Mouse (Mus musculus): ENCODE measurements around the gene Ipo11.
"Not testable (repeated sequence)": the region's sequence is repeated elsewhere in the genome, so short reads cannot be mapped to it uniquely, and the experiment has no call there.

Ipo11 gene

DNA sequence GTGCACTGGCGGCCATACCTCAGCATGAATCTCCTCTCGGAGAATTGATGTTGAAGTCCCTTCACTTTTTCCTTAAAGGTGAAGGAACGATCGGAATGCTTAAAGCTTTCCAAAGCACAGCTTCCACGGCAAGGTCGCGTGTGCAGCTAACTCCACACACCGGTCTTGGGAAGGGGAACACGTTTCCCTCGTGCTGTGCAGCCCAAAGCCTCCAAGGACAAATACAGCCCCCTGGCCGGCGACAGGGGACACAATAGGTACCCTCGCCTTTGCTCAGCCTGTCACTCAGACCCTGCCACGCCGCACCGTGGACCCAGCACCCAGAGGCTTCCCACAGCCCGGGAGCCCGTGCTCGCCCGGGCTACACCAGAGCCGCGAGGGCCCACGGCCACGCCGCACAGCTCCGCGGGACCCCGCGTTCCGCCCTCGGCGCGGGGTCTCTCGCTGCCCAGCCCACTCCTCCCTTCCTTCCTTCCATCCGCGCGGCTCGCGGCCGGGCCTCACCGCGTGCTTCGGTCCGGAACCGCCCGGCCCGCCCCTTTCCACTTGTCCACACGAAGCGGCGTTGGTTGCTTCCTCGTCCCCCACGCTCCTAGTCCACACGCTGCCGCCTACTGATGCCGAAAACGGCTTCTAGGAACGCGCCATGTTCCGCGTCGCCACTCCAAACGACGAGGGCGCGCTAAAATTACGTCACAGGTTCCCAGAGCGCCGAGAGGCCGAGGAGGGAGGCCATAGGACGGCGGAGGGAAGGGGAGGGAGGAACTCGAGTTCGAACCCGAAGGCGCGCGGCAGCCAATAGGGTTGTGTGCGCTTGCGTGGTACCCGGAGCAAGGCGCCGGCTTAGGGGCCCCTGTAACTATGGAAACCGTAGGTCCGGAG lies at the start of gene Ipo11:
Gene Ipo11, minus strand, starts transcription at position 703 of the 882 bp plus-strand sequence.
- peak; percentile 68 to 79 for DNase-seq (ENCODE audit: low read depth in 1 of 2, low spot score in 2 of 2)

DNA sequence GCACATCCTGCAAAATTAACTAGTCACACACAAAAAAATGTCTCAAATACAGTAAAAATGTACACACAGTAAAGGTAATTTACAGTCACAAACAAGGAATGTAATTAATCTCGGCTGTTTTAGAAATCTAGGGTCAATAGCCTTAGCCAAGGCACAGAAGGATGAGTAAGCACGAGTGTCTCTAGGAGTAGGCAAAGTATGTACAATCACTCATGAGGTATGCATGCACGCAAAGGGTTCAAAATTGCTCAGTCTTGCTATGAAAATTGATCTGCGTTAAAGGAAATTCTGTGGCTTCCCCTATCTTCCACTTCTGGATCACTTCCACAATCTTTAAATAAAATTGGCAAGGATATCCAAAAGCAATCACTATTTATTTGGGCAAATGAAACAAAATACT lies 24.7 kb upstream of the Ipo11 start:
- DNase-seq (ENCODE audit: low read depth in 1 of 2, low spot score in 2 of 2) = no peak

DNA sequence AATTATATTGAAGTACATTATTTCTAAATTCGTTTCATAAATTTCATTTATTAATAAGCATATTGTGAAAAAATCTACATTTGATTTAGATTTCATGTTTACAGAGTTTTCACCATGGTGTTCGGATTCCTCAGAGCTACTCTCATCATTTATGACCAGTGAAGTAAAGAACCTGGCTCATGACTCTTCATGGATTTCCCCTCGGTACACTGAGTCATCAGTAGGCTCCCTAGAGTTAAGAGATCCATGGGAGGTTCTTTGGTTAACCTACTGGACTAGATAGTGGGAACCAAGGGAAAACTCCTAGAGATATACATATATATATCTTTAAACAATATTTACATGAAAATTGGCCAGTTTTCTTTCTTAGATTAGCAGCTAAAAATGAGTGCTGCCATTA lies 23.8 kb upstream of the Ipo11 start:
- DNase-seq (ENCODE audit: low read depth in 1 of 2, low spot score in 2 of 2) = no peak

DNA sequence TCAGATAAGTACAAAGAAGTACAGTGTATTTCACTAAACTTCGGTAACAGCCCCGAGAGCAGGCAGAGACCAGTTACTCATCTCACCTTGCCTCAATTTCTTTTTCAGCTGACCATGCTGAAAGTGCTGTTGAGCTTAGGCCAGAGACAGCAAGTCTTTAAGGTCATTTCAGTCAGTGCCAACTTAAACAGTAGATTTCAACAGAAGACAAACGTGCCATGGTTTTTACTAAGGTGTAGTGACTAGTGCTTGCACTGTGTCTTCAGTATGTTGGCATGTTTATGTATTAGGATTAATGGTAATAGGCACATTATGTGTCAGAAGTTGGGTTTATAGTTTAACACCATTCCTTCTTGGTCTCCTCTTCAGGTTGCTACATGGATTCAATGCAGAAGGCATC lies 21.5 kb upstream of the Ipo11 start:
- DNase-seq (ENCODE audit: low read depth in 1 of 2, low spot score in 2 of 2) = no peak

DNA sequence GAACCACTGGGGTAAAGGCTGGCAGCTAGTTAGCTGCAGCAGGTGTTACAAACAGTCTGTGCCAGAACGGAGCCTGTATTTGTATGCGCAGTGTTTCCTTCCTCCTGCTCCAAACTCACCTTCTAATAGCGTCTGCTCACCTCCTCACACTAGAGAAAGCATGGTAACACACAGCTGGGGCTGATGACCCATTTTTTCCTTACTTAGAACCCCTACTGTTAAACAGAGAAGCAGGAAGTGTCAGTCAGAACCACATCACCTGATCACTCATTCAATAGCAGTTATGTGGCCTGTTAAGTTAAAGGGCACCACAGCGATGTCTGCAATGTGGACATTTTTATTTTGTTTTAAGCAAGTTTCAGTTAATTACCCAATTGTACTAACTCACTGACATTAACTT lies 20.8 kb upstream of the Ipo11 start:
- DNase-seq (ENCODE audit: low read depth in 1 of 2, low spot score in 2 of 2) = no peak

DNA sequence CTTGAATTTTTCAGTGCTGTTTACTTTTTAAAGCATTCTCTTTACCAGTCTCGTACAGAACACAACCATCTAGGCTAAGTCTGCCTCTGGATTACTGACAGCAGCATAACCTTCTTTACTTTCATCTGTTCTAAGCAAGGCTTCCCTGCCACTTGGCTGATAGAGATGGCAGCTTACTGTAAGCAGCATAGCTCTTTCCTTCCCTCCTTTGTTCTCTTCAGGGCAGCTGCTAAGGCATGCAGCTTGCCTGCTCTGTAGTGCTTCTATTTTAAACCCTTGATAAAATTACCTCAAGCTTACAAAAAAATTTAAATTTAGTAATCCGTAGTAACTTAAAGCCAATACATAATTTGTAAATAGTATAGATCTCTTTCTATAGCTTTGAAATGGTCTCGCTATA lies 18.1 kb upstream of the Ipo11 start:
- DNase-seq (ENCODE audit: low read depth in 1 of 2, low spot score in 2 of 2) = no peak

DNA sequence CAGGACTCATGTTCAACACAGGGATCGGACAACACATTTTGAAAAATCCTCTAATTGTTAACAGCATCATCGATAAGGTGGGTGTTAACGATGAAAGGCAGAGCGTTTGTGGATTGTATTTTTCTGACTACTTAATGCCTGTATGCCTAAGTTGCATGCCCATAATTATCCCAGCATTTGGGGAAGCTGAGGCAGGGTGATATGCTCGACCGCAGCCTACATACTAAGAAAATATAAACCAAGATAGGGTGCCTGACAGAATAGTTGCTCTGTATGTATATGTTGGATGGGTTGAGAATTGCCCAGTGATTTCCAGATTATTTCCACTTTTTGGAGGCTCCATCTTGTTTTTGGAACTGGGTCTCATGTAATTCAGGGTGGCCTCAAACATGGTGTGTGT lies 10.8 kb upstream of the Ipo11 start:
- no peak for DNase-seq (ENCODE audit: low read depth in 1 of 2, low spot score in 2 of 2)

DNA sequence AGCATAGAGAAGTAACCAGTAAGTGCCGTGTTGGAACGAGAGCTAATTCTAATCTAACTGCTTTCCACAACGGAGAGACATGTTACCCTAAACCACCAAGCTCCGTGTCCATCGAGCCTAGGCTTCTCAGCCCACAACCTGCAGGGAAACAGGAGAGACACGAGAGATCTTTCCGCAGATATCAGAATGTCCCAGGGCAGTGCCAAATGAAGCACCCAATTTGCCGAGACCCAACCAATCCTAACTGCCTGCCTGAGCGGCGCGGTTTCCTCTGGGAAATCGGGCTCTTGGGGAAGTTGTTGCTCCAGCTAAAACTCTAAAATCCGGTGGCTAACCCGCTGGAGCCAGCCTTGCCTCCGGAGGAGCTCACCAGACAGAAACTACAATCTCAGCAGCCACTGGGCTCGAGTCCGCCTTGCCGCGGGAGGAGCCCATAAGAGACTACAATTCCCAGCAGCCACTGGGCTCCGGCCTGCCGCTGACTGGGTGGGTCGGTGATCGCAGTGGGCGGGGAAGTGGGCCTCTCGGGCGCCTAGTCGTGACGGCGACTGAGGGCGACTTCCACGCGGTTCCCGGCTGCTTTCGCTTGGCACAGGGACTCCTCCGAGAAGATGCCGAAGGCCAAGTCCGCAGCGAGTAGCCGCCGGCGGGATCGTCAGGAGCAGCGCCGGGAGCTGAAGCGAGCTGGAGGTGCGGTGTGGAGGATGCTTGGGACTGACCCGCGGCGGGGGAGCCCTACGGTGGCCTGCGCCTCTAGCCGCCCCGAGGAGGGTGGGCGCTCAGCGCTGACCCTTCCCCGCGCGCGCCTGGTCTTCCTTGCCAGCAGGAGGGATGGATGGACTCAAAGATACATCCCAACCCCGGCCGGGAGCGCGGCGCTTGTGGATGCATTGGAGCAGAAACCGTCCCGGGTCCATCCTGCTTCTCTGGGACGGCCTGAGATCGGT lies 10.1 kb upstream of the Ipo11 start, which contains the start of gene Dimt1:
Gene Dimt1, plus strand, starts transcription at position 534 of the 947 bp plus-strand sequence.
- DNase-seq (ENCODE audit: low read depth in 1 of 2, low spot score in 2 of 2) = peak; percentile 89 to 90

DNA sequence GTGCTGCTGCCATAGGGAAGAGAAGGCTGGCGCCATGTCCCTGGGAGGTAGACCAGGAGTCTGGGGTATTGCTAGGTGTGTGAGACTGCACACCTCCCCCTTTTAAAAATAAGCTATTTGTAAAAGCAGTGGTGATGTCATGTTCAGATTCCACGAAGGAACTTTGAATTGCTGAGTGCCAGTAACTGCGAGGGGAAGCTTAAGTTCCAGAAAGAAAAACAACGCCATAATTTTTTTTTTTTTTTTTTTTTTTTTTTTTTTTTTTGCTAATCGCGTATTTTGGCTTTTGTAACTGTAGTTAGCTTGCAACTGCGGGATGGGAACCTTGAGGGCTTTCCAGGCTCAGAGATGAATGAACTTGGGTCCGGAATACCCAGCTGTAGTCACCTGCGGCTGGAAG lies 8.8 kb upstream of the Ipo11 start:
- DNase-seq (ENCODE audit: low read depth in 1 of 2, low spot score in 2 of 2) = no peak

DNA sequence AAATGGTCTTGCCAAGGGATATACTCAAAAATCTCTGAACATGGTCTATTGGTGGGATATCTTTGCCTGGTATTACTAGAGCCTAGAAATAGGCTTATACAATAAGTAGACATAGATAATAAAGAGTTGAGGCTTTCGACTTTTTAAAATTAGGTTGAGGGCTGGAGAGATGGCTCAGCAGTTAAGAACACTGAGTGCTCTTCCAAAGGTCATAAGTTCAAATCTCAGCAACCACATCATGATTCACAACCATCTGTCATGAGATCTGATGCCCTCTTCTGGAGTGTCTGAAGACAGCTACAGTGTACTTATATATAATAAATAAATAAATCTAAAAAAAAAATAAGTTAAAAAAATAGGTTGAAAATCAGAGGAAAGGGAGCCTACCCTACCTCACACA lies 6.0 kb upstream of the Ipo11 start:
- DNase-seq (ENCODE audit: low read depth in 1 of 2, low spot score in 2 of 2) = no peak

DNA sequence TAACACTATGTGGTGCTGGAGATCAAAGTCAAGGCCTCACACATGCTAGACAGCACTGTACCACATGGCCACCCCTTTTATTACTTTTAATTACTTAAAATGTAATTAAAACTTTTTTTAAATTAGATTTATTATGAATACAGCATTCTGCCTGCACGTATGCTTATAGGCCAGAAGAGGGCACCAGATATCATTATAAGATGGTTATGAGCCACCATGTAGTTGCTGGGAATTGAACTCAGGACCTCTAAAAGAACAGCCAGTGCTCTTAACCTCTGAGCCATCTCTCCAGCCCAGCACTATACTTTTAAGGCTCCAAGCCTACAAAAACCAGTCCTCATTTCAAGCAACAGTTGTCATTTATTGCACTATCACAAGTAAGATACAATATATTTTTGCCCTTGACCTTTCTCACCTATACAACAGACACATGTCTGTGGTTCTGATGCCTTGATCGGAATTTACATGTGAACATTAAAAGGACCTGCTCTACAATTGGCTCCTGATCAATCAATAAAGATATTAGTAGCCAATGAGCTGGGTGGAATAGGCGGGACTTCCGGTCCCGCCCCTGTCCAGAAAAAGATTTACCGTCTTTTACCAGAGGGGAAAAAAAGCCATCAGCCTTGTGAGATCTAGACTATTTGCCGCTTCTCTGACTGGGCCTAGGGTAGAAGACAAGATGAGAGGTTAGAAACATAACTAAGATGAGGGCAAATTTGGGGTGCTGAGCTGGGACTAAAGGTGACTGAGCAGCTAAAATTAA lies 4.6 kb upstream of the Ipo11 start:
- DNase-seq (ENCODE audit: low read depth in 1 of 2, low spot score in 2 of 2) = no peak

DNA sequence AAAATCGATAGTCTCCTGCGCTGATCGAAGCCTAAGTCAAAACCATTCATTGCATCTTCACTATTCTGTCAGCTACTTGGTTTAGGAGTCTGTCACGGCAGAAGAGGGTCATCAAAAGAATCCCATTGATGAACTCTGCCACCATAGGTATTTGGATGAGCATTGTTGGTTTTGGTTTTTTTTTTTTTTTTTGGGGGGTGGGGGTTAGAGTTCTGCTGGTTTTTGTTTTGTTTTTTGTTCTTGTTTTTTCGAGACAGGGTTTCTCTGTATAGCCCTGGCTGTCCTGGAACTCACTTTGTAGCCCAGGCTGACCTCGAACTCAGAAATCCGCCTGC lies 347 bp upstream of the Ipo11 start:
- DNase-seq (ENCODE audit: low read depth in 1 of 2, low spot score in 2 of 2) = no peak

DNA sequence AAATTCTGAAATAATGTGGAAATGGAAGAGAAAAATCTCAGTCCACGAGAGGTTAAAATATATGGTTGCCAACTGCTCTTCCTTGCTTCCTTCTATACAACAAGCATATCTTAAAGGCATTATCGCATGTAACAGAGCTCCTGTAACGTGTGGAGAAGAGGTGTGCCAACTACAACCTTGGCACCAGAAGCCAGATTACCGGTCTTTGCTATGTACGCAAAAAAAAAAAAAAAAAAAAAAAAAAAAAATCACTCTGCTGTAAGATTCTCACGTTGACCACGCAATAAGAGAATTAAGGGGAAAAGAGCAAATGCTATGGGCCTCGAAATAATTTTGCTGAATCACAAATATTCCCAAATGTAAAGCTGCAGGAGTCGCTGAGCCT lies 895 bp downstream of the Ipo11 start:
- no peak for DNase-seq (ENCODE audit: low read depth in 1 of 2, low spot score in 2 of 2)

DNA sequence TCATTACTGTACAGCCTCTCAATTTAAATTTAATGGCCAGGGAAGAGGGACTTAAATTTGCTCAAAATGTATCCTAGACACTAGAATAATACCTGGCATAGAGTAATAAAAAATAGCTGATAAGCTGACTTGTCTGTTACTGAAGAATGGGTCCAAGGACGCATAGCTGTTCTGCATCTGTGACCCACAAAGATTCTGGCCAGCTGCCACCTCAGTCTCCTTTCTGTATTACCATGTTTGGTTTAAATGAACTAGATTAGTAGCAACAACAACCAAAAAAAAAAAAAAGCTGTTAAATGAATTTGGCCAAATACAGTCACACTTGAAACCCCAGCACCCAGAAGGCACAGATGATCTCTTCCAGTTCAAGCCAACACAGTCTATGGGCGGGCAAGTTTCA lies 7.6 kb downstream of the Ipo11 start:
- DNase-seq (ENCODE audit: low read depth in 1 of 2, low spot score in 2 of 2) = no peak

DNA sequence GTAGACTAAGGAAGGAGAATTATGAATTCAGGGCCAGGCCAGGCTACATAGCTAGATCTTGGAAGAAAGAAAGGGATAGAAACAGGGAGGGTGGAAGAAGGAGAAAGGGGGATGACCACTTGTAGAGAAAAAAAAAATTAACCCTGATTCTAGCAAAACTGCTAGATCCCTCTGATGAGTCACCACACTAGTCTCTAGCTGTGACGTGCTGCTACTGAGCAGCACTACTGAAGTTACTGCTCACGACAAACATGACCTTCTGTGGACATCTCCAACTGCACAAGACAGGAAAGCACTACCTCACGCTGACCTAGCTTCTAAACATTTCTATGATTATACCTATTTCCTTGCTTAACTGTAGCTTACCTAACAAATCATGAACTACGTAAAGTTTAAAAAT lies 8.5 kb downstream of the Ipo11 start:
- DNase-seq (ENCODE audit: low read depth in 1 of 2, low spot score in 2 of 2) = no peak

DNA sequence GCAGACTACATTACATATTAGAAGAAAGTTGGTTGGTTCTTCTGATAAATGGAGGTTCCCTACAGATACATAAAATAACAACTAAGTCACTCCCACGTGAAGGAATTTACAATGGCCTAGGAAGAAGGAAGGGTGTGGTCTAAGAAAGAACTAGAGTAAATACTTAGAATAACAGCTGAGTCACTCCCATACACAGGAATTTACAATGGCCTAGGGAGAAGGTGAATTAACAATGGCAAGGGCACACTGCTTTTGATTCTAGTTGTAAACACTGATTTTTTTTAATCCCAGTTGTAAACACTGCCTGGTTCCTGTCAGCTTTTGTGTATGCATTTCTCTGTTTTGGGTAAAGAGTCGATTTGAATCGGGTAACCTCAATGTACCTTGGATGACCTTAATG lies 10.8 kb downstream of the Ipo11 start:
- DNase-seq (ENCODE audit: low read depth in 1 of 2, low spot score in 2 of 2) = not testable (repeated sequence)

DNA sequence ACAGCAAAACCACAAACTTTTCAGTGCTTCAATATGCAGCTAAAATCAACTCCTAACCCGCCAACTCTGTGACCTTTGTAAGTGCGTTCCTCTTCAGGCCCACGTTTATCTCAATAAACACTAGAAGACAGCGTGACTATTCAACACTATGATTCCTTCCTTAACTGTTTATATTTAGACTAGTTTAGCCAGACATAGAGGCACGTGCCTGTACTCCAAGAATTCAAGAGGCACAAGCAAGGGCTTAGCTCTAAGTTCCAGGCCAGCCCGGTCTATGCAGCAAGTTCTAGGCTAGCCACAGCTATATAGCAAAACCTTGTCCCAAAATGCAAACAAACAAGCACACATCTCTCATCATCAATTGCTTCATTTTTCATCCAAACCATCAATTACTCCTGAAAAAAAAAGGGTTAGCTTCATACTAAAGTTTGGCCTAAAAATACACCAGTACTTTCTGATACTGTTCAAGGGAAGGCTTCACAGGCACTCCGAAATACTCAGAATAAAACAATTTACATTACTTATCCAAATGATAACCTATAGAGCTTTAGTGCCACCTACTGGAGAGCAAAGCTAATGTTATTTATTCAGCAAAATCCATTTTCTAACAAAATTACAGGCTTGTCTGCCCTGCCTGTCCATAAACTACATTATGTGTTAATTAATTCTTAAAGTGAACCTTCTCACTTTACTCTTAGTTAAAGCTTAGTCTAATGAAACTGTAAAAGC lies 18.3 kb downstream of the Ipo11 start:
- DNase-seq (ENCODE audit: low read depth in 1 of 2, low spot score in 2 of 2) = no peak

DNA sequence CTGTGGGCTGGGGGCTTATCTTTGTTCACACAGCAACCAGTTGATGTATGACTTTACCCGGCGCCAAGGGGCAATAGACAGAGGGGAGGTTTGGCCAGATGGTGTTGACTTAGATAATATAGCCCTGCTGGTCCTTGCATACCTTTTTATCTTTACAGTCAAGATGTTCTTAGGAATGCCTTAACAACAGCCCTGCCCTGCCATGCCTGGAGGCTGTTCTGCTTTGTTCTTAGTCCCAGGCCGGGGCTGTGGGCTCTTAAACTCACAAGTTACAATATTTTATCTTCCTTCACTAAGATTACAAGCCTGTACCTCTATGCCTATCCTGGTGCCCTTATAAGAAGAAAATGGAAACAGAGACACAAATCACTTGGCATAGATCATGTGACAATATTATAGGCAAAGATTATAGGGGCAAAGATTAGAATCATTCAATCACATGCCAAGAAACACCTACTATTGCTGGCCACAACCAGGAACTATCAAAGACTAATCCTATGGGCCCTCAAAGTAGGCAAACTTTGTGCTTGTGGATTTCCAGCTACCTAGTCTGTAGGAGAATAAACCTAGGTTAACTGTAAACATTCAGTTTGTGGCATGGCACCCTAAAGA lies 23.5 kb downstream of the Ipo11 start:
- DNase-seq (ENCODE audit: low read depth in 1 of 2, low spot score in 2 of 2) = no peak

DNA sequence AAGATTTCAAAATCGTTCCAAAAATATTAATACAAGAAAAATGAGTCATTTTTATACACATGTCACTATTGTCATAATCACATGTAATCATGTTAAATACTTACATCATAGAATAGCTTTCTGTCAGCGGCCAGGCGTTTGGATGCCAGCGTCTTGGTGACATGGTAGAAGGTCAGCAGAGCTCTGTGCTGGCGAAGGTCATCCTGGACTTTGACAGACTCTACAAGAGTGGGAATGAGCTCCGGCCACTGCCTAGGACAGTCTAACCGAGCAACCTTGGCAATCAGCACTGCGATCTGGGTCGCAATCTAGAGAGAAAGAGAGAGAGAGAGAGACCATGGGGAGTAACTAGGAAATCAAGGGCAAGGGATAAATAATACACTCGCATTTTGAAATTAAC lies 26.7 kb downstream of the Ipo11 start:
- DNase-seq (ENCODE audit: low read depth in 1 of 2, low spot score in 2 of 2) = no peak

DNA sequence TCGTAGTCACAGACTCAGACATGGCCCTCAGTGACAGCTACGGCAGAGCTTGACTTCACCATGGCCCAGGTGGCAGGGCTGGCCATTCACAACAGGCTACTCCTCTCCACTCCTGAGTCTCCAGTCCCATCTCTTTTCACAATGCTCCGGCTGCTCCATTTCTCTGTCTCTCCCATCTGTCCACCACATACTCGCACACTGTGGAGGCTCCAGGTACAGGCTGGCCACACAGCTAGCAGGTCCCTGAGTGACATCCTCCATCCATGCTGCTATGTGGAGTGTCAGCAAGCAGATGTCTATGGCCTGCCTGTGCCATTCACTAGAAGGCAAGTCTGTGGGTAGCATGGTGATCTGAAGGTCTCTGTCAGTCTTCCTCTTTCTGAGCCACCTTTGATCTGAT lies 29.5 kb downstream of the Ipo11 start:
- no peak for DNase-seq (ENCODE audit: low read depth in 1 of 2, low spot score in 2 of 2)
